Comparison of ENCODE assay signal across 8 mouse cellular contexts in the genomic region with DNA sequence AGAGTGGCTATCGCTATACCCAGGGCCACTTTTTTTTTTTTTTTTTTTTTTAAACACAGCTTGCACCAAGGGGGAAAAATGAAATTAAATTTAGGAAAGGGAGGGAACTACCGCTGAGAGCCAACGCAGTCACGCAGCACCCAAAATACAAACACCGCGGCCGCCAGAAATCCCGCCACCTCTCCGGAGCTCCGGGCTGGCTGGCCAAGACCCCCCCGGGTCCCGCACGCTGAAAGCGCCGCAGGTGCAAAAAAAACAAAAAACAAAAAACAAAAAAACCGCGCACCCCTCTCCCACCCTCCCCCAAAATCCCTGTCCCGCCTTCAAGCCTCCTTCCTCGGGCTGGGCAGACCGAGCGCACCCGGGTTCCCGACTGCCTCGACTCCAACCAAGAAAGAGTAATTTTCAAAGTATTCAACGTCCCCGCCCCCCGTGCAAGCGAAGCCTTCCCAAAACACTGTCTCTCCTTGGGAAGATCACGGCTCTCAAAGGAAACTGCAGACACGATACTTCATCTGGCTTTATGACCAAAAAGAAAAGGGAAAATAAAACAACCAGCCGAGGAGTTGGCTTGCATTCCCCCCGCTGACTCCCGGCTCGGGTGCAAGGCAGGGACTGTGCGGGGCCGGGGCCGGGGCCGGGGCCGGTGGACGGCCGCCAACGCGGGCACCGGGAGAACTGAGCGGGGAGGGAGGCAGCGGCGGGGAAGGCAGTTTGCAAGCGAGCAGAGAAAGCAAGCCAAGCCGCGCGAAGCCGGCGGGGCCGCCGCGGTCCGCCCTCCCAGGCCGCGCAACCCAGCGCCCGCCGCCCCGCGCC. TPM values are rescaled to one million over a fixed set of nuclear protein-coding genes. Genes with fewer than 3 reads are reported as not detected.
DNase-seq lines count a peak whose midpoint lies in the region; ATAC-seq lines count a peak whose summit lies in the region.

No protein-coding gene starts in this region.

- no peaks in the 10 kb centered on the region for H3K36me3 ChIP-seq in heart, embryonic 13.5 days
- H3K36me3 ChIP-seq in midbrain, embryonic 11.5 days (ENCODE audit: control insufficient read depth, insufficient read depth, low read length), result no peaks in the 10 kb centered on the region
- no peaks in the 10 kb centered on the region for H3K36me3 ChIP-seq in stomach, embryonic 14.5 days (ENCODE audit: control insufficient read depth, insufficient read depth, low read length)

- H3K4me3 ChIP-seq in heart, embryonic 13.5 days, result peak overlapping the region; percentile 85
- H3K4me3 ChIP-seq in midbrain, embryonic 11.5 days (ENCODE audit: low read depth, low read length), result peak overlapping the region; percentile 52
- peak overlapping the region; percentile 72 for H3K4me3 ChIP-seq in stomach, embryonic 14.5 days (ENCODE audit: low read depth, low read length)

- ATAC-seq in heart, embryonic 13.5 days (ENCODE audit: extremely low read depth, insufficient number of reproducible peaks, low FRiP score, low TSS enrichment), result no peak
- 0 out of 2 replicates have a peak, but pooled peaks have one; percentile 12 for ATAC-seq in midbrain, embryonic 11.5 days (ENCODE audit: low FRiP score)
- ATAC-seq in stomach, embryonic 14.5 days (ENCODE audit: insufficient number of reproducible peaks, insufficient read depth, low FRiP score, low read depth), result no peak

- no peaks in the 10 kb centered on the region for H3K27me3 ChIP-seq in heart, embryonic 13.5 days (replicated peaks)
- H3K27me3 ChIP-seq in midbrain, embryonic 11.5 days (ENCODE audit: control insufficient read depth, insufficient read depth, low read length), result peaks cover 26% of the 10 kb centered on the region
- no peaks in the 10 kb centered on the region for H3K27me3 ChIP-seq in stomach, embryonic 14.5 days (ENCODE audit: control insufficient read depth, insufficient read depth, low read length)

- DNase-seq in urinary bladder, adult 2 months (ENCODE audit: low spot score), result peak; percentile 61
- DNase-seq in urinary bladder, postnatal 10 days (ENCODE audit: low spot score), result no peak
- DNase-seq in cerebellum, postnatal 14 days, result peak; percentile 75 to 77
- DNase-seq in kidney, postnatal 10 days, result peak; percentile 74
- DNase-seq in midbrain, embryonic 11.5 days (ENCODE audit: low spot score, missing footprints), result peak; percentile 97
- no peak for DNase-seq in MN1 (ENCODE audit: low spot score)

- peak overlapping the region; percentile 97 for H3K27ac ChIP-seq in heart, embryonic 13.5 days (replicated peaks)
- 0 out of 2 replicates have a peak overlapping the region, but pooled peaks have one; percentile 7 for H3K27ac ChIP-seq in midbrain, embryonic 11.5 days (ENCODE audit: low read depth, low read length)
- peak overlapping the region; percentile 98 for H3K27ac ChIP-seq in stomach, embryonic 14.5 days (ENCODE audit: low read length)

- peak overlapping the region; percentile 97 for H3K9ac ChIP-seq in heart, embryonic 13.5 days
- H3K9ac ChIP-seq in midbrain, embryonic 11.5 days (ENCODE audit: low read length), result peak overlapping the region; percentile 69
- H3K9ac ChIP-seq in stomach, embryonic 14.5 days (replicated peaks; ENCODE audit: low read depth, low read length), result peak overlapping the region; percentile 79

- peak overlapping the region; percentile 99 for H3K4me2 ChIP-seq in heart, embryonic 13.5 days
- H3K4me2 ChIP-seq in midbrain, embryonic 11.5 days, result peak overlapping the region; percentile 82
- H3K4me2 ChIP-seq in stomach, embryonic 14.5 days (replicated peaks; ENCODE audit: low read depth, low read length), result peak overlapping the region; percentile 86

- peaks cover 61% of the 10 kb centered on the region for H3K4me1 ChIP-seq in heart, embryonic 13.5 days
- peaks cover 20% of the 10 kb centered on the region for H3K4me1 ChIP-seq in midbrain, embryonic 11.5 days (ENCODE audit: control insufficient read depth, insufficient read depth, low read length)
- peaks cover 42% of the 10 kb centered on the region; the same call in 1 of the 2 replicates for H3K4me1 ChIP-seq in stomach, embryonic 14.5 days (ENCODE audit: control insufficient read depth, insufficient read depth, low read length)

- under 1% methylated on average over 62 of the region's 64 CpGs for WGBS in heart, embryonic 13.5 days
- under 1% methylated on average over 52 of the region's 64 CpGs for WGBS in midbrain, embryonic 11.5 days
- 1% methylated on average over 64 of the region's 64 CpGs for WGBS in stomach, embryonic 14.5 days

- H3K9me3 ChIP-seq in heart, embryonic 13.5 days, result no peaks in the 10 kb centered on the region
- H3K9me3 ChIP-seq in midbrain, embryonic 11.5 days (ENCODE audit: control insufficient read depth, low read length), result no peaks in the 10 kb centered on the region
- no peaks in the 10 kb centered on the region for H3K9me3 ChIP-seq in stomach, embryonic 14.5 days (ENCODE audit: control insufficient read depth, low read depth, low read length)

RNA-seq across cellular contexts. Expression of gene Gm37419, which starts 0.7 kb away (rescaled TPM):
- not detected in 2 replicates for polyA plus RNA-seq in urinary bladder, adult 2 months (2012; rRNA removed)
- polyA plus RNA-seq in heart, embryonic 13.5 days (2015; fragmentation: Nextera tagmentation; extraction: Ambion mirVana), result not detected in 2 replicates
- polyA plus RNA-seq in midbrain, embryonic 11.5 days (2014; fragmentation: Nextera tagmentation; extraction: Ambion mirVana), result not detected in 2 replicates
- not detected in 2 replicates for polyA plus RNA-seq in stomach, embryonic 14.5 days (2014; fragmentation: Nextera tagmentation; extraction: Ambion mirVana)

RNA-seq across cellular contexts. Expression of gene Bcl6, which starts 1.1 kb away (rescaled TPM):
- polyA plus RNA-seq in urinary bladder, adult 2 months (2012; rRNA removed), result 15.2 and 22.9 TPM in 2 replicates
- polyA plus RNA-seq in heart, embryonic 13.5 days (2015; fragmentation: Nextera tagmentation; extraction: Ambion mirVana), result 0.24 and 0.29 TPM in 2 replicates
- polyA plus RNA-seq in midbrain, embryonic 11.5 days (2014; fragmentation: Nextera tagmentation; extraction: Ambion mirVana), result 0.11 TPM in 1 of 2 replicates, not detected in the other
- 1.4 and 1.5 TPM in 2 replicates for polyA plus RNA-seq in stomach, embryonic 14.5 days (2014; fragmentation: Nextera tagmentation; extraction: Ambion mirVana)

RNA-seq across cellular contexts. Expression of gene Rtp2, which starts 55.4 kb away (rescaled TPM):
- polyA plus RNA-seq in urinary bladder, adult 2 months (2012; rRNA removed), result not detected in 2 replicates
- polyA plus RNA-seq in heart, embryonic 13.5 days (2015; fragmentation: Nextera tagmentation; extraction: Ambion mirVana), result not detected in 2 replicates
- not detected in 2 replicates for polyA plus RNA-seq in midbrain, embryonic 11.5 days (2014; fragmentation: Nextera tagmentation; extraction: Ambion mirVana)
- not detected in 2 replicates for polyA plus RNA-seq in stomach, embryonic 14.5 days (2014; fragmentation: Nextera tagmentation; extraction: Ambion mirVana)

Comparison
In these comparisons a context has a peak if more than half of its experiments do, and no peak if none do; other contexts are left out.
1. DNase-seq: peak in urinary bladder, adult 2 months (single experiment), cerebellum, postnatal 14 days (2 of 2), kidney, postnatal 10 days (single experiment) and midbrain, embryonic 11.5 days (single experiment); none in urinary bladder, postnatal 10 days (single experiment) and MN1 (single experiment).
2. H3K27ac ChIP-seq: peak in every context shown above with its lines; median percentile 98 in stomach, embryonic 14.5 days; 97 in heart, embryonic 13.5 days; 7 in midbrain, embryonic 11.5 days.
3. Peak in every context shown above with its lines, with median percentiles within 50 percentile points of each other: H3K4me2 ChIP-seq, H3K4me3 ChIP-seq and H3K9ac ChIP-seq.